Mouse (Mus musculus) liver, adult 2 months (tissue): ENCODE results near the gene Cfap77.

Experiments
- CTCF ChIP-seq: fragments of 200-500 bp; IDR thresholded peaks from 2 replicates; pipeline ENCODE4 v1.5.1; 2011; ENCODE audit warnings: low read depth, low read length, control low read depth
- POLR2A ChIP-seq: fragments of 200-500 bp; IDR thresholded peaks from 2 replicates; pipeline ENCODE4 v1.6.1; 2011; ENCODE audit warnings: low read length, control low read depth; ENCODE audit not compliant: insufficient read depth; ENCODE audit errors: extremely low read depth

GRCm38 (mm10) chr2:28961636-28962035, 93.2 kb downstream of the Cfap77 start:
- TF ChIP-seq CTCF (no peak), POLR2A (no peak)
